Mouse (Mus musculus) megakaryocyte, adult 5-6 weeks (primary cell): Measurements from ENCODE around the gene Cpne9. TPM values are rescaled to one million over a fixed set of nuclear protein-coding genes. Genes with fewer than 3 reads are reported as not detected.

ENCODE experiments used
- ATAC-seq: 2 replicates; pipeline ENCODE4 v1.8.0; 2016; ENCODE audit warnings: mild to moderate bottlenecking, inconsistent platforms; ENCODE audit not compliant: poor library complexity, severe bottlenecking
- total RNA-seq, 2 experiments: library from RNA; stranded (forward) in 1 of 2; stranded (reverse) in 1 of 2; fragments of 153-499, 151-499 nt in 1 of 2; fragments of 221-1000, 200-1000 nt in 1 of 2; gene quantifications; 2 replicates each; pipeline versions ENCODE4 v1.2.3 to v1.2.4; 2015 to 2017

Cpne9 gene
- total RNA-seq, 2 experiments from 2014 or later: 0.15 to 0.20 TPM

GRCm38 (mm10) chr6:113336852-113337620 lies 54.9 kb downstream of the Cpne9 start:
- ATAC-seq: no peak

DNA sequence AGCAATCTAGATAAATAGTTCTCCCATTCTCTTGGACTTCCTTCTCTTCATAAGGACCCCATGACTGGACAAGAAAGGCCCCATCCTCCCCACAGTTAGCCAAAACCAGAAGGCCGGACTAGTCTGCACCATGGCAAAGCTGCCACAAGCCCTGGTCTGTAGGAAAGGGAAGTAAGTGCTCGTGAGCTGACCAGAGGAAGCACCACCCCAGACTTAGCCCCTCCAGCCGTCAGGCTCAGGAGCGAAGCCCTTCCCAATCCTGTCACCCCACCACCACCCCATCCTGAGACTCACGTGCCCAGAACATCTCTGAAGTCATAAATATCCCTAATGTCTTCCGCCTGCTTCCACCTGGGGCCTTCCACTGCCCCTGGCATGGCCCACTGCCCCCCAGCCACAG lies 59.5 kb downstream of the Cpne9 start:
- ATAC-seq: peak; percentile 70

GRCm38 (mm10) chr6:113342297-113342696 lies 60.2 kb downstream of the Cpne9 start:
- ATAC-seq: no peak

DNA sequence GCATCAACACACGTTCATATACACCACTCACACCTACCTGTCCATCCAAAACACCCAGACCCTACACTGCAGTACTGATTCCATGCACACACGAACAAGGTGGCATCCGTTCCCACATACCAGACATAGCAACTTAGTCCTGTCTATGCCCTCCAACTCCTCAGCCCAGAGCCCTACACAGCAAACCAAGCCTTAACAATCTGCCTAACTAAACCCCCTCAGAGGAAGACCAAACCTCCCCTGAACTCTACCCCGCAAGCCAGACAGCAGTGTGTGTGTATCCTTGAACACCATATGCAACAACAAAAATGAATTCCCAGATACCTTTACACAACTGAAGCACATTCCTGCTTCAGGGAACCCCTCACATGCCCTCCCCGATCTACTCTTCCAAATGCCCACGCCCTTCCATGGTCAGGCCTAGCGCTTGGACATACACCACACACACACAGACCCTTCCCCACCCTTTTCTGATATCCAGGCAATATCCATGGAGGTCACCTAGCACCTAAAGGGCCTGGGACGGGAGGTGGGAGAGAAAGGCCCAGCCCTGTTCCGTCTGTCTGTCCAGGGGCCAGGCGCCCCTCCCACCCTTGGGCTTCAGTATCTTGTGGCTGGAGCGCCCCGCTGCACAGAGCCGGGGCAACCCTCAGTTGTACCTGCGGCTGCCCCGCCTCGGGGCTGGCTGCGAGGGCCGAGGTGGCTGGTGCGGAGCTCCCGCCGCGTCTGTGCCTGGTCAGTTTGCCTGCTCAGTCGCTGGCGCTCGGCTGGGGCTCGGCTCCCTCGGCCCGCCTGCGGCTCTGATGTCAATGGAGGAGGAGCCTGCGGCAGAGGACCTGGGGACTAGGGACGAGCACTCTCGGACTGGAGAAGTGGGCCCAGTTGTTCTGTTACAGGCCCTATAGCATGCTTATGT lies 61.3 kb downstream of the Cpne9 start, which contains the start of gene Camk1:
Camk1 (minus strand) TSS at position 808 of the 916 bp plus-strand sequence.
- ATAC-seq: peak; percentile 95

DNA sequence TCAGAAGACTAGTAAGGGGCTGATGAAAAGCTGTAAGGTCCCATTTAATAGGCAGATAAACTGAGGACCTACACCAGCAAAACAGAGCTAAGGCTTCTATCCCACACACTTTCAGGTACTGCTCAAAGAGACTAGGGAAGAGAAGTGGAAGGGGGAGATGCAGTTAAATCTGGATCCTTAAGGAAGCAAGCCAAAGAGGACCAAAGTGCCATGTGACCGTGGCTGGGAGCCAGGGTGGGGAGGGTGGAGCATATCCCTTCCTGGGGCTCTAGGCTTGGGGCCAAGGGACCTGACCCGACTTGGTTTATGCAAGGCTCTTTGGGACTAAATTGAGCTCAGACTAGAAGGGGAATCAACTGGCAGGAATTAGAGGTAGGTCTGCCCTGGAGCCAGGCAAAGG lies 62.2 kb downstream of the Cpne9 start:
- no peak for ATAC-seq

DNA sequence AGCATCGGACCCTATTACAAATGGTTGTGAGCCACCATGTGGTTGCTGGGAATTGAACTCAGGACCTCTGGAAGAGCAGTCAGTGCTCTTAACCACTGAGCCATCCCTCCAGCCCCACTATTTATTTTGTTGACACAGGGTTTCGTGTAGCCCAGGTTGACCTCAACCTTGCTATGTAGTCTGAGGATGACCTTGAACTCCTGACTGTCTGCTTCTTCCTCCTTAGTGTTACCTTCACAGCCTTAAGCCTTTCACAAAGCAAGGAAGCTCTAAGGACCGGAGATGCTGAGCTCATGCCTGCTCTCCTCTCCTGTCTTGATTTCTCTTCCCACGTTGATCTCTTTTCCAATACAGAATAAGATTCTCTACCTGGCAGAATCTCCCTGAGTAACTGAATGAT lies 64.8 kb downstream of the Cpne9 start:
- ATAC-seq: no peak

- no peak for ATAC-seq
These were observed 68.4 kb downstream of the Cpne9 start for GRCm38 (mm10) chr6:113350538-113350937.

DNA sequence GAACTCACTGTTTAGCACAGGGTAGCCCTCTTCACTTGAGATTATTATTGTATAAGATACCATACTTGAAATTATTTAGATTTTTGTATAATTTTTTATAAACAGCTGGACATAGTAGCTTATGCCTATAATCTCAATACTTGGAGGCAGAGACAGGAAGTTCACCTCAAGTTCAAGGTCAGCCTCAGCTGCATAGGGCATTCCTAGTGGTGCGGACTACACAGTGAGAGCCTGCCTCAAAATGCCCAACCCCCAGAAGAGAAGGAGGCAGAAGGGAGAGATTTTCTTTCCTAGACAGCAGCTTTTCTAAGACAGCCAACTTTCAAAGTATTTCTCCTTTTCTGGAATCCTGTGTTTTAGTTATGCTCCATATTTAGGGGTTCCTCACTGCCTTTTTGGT lies 69.1 kb downstream of the Cpne9 start:
- peak; percentile 7; the same call in 1 of the 2 replicates for ATAC-seq

- ATAC-seq: peak; percentile 96
These were observed 69.5 kb downstream of the Cpne9 start for GRCm38 (mm10) chr6:113351653-113352052.

GRCm38 (mm10) chr6:113352820-113353219 lies 70.7 kb downstream of the Cpne9 start:
- ATAC-seq: no peak

DNA sequence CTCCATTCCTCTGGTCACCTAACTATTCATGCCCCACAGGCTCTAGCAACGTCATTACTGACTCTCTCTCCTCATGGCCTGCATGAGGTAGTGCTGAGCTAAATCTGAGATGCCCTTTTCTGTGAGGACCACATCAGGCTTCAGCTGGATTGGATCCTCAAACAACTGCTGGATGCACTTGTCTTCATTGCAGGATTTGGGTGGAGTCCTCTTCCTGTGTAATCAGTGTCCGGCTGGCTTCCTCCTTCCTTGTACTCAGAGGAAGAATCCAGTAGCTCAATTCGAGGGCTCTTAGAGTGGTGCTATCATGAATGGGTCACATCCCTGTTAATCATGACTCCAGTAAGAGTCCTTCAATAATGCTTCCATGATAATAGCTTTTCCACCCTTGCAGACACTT lies 71.6 kb downstream of the Cpne9 start:
- no peak for ATAC-seq

Other genes with a start within 250 kb of the Cpne9 start
- 50.0 and 50.4 TPM in 2 replicates for gene Thumpd3, start 236.1 kb upstream of the Cpne9 start, total RNA-seq (2015)
- 40.8 and 48.5 TPM in 2 replicates for gene Thumpd3, start 236.1 kb upstream of the Cpne9 start, total RNA-seq (2017)
- gene Setd5, start 204.9 kb upstream of the Cpne9 start, total RNA-seq (2015): 81.1 and 84.2 TPM in 2 replicates
- gene Setd5, start 204.9 kb upstream of the Cpne9 start, total RNA-seq (2017): 46.1 and 63.6 TPM in 2 replicates
- gene Lhfpl4, start 86.9 kb upstream of the Cpne9 start, total RNA-seq (2015): 0.18 TPM in 1 of 2 replicates, not detected in the other
- not detected in 2 replicates for gene Lhfpl4, start 86.9 kb upstream of the Cpne9 start, total RNA-seq (2017)
- gene Mtmr14, start 44.5 kb upstream of the Cpne9 start, total RNA-seq (2015): 30.6 and 34.0 TPM in 2 replicates
- 56.5 and 60.9 TPM in 2 replicates for gene Mtmr14, start 44.5 kb upstream of the Cpne9 start, total RNA-seq (2017)
- gene Brpf1, start 24.8 kb downstream of the Cpne9 start, total RNA-seq (2015): 47.0 and 47.6 TPM in 2 replicates
- gene Brpf1, start 24.8 kb downstream of the Cpne9 start, total RNA-seq (2017): 54.7 and 64.4 TPM in 2 replicates
- 10.6 and 12.0 TPM in 2 replicates for gene Ogg1, start 44.7 kb downstream of the Cpne9 start, total RNA-seq (2015)
- gene Ogg1, start 44.7 kb downstream of the Cpne9 start, total RNA-seq (2017): 5.5 and 10.3 TPM in 2 replicates
- 31.8 and 39.6 TPM in 2 replicates for gene Camk1, start 61.7 kb downstream of the Cpne9 start, total RNA-seq (2015)
- gene Camk1, start 61.7 kb downstream of the Cpne9 start, total RNA-seq (2017): 57.6 and 68.3 TPM in 2 replicates
- gene Tada3, start 95.6 kb downstream of the Cpne9 start, total RNA-seq (2015): 20.1 and 23.6 TPM in 2 replicates
- 14.1 and 15.9 TPM in 2 replicates for gene Tada3, start 95.6 kb downstream of the Cpne9 start, total RNA-seq (2017)
- 255 and 284 TPM in 2 replicates for gene Arpc4, start 95.8 kb downstream of the Cpne9 start, total RNA-seq (2015)
- 427 and 451 TPM in 2 replicates for gene Arpc4, start 95.8 kb downstream of the Cpne9 start, total RNA-seq (2017)
- gene Ttll3, start 107.0 kb downstream of the Cpne9 start, total RNA-seq (2015): 6.2 and 7.2 TPM in 2 replicates
- 7.7 and 9.9 TPM in 2 replicates for gene Ttll3, start 107.0 kb downstream of the Cpne9 start, total RNA-seq (2017)
- 2.5 and 6.2 TPM in 2 replicates for gene Rpusd3, start 137.0 kb downstream of the Cpne9 start, total RNA-seq (2015)
- gene Rpusd3, start 137.0 kb downstream of the Cpne9 start, total RNA-seq (2017): 2.5 and 3.0 TPM in 2 replicates
- not detected in 2 replicates for gene Cidec, start 153.5 kb downstream of the Cpne9 start, total RNA-seq (2015)
- not detected in 2 replicates for gene Cidec, start 153.5 kb downstream of the Cpne9 start, total RNA-seq (2017)
- 34.2 and 43.6 TPM in 2 replicates for gene Jagn1, start 160.3 kb downstream of the Cpne9 start, total RNA-seq (2015)
- 11.0 and 12.7 TPM in 2 replicates for gene Jagn1, start 160.3 kb downstream of the Cpne9 start, total RNA-seq (2017)
- gene Il17re, start 176.2 kb downstream of the Cpne9 start, total RNA-seq (2015): not detected in 2 replicates
- gene Il17re, start 176.2 kb downstream of the Cpne9 start, total RNA-seq (2017): not detected in 2 replicates
- not detected in 2 replicates for gene Il17rc, start 189.1 kb downstream of the Cpne9 start, total RNA-seq (2015)
- not detected in 2 replicates for gene Il17rc, start 189.1 kb downstream of the Cpne9 start, total RNA-seq (2017)
- gene Creld1, start 201.0 kb downstream of the Cpne9 start, total RNA-seq (2015): 0.27 and 2.1 TPM in 2 replicates
- 1.9 and 3.4 TPM in 2 replicates for gene Creld1, start 201.0 kb downstream of the Cpne9 start, total RNA-seq (2017)
- 0.09 TPM in 1 of 2 replicates, not detected in the other for gene Prrt3, start 219.6 kb downstream of the Cpne9 start, total RNA-seq (2015)
- gene Prrt3, start 219.6 kb downstream of the Cpne9 start, total RNA-seq (2017): not detected in 2 replicates
- gene Emc3, start 249.3 kb downstream of the Cpne9 start, total RNA-seq (2015): 60.0 and 61.6 TPM in 2 replicates
- 33.0 and 38.4 TPM in 2 replicates for gene Emc3, start 249.3 kb downstream of the Cpne9 start, total RNA-seq (2017)
- gene Fancd2, start 249.4 kb downstream of the Cpne9 start, total RNA-seq (2015): 8.7 and 10.7 TPM in 2 replicates
- 14.4 and 16.2 TPM in 2 replicates for gene Fancd2, start 249.4 kb downstream of the Cpne9 start, total RNA-seq (2017)